Mouse (Mus musculus): ENCODE results near the gene Prune2. TPM values are rescaled to one million over a fixed set of nuclear protein-coding genes. Genes with fewer than 3 reads are reported as not detected.
A peak's percentile ranks its signal among the peaks of the same experiment; 100 is the strongest.

The Prune2 gene
- total and polyA plus RNA-seq, 3 experiments = 16.3 to 54.6 (median 48.7) TPM

DNA sequence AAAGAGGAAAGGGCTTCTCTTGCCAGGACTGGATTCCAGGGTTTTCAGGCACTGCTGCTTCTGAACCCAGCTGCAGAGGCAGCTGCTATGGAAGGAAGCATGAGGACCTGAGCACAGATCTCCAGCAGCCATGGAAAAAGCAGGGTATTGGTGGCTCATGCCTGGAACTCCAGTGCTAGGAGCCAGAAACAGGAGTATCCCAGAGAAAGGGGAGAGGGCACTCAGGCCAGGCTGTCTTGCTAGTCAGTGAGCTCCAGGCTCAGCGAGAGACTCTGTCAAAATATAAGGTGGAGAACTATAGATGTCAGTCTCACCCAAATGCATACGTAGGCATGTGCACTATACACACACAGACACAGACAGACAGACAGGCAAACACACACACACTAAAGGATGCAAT, 140.4 kb downstream of the Prune2 start:
- intact Hi-C loops (cut with DNase I) = no loop called here
- Histone ChIP-seq H3K79me2 (replicated peaks; ENCODE audit: control insufficient read depth, insufficient read depth, low read length) (no peaks in the 10 kb centered on the region), H3K4me3 (no peak overlapping the region), H3K27ac (no peak overlapping the region), H3K36me3 (ENCODE audit: control insufficient read depth, insufficient read depth, low read length) (no peaks in the 10 kb centered on the region), H3K4me1 (ENCODE audit: control insufficient read depth, insufficient read depth, low read length) (no peaks in the 10 kb centered on the region), H3K9ac (ENCODE audit: low read depth, low read length) (no peak overlapping the region), H3K27me3 (ENCODE audit: control insufficient read depth, insufficient read depth, low read length) (no peaks in the 10 kb centered on the region)
- WGBS = 80% methylated on average over 2 of the region's 2 CpGs
- DNase-seq = no peak
- TF ChIP-seq POLR2A (IDR thresholded peaks at IDR 0.05; ENCODE audit: insufficient read depth, low read depth, low read length) (no peak), CTCF (IDR thresholded peaks at IDR 0.05) (no peak), EP300 (IDR thresholded peaks at IDR 0.05; ENCODE audit: insufficient read depth, low read depth, low read length) (no peak)

DNA sequence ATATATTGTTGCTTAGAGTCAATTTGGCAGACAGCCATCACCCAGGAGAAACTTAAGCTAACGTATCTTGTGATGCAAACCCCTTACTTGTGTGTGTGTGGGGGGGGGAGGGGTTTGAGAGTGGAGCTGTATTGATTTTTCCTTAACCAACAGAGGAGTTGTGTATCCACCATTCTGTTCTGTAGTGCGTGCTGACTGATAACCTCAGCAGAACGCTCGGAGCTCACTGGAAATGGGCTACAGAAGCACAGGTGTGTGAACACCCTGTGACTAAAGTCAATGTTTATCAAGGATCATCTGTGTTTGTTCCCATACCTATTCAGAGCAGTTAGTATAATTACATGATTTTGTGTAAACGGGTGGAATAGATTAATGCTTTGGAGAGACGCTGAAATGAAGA, 141.3 kb downstream of the Prune2 start:
- TF ChIP-seq CTCF (IDR thresholded peaks at IDR 0.05) = no peak
- no peak for TF ChIP-seq EP300 (IDR thresholded peaks at IDR 0.05; ENCODE audit: insufficient read depth, low read depth, low read length)
- TF ChIP-seq POLR2A (IDR thresholded peaks at IDR 0.05; ENCODE audit: insufficient read depth, low read depth, low read length) = no peak
- Histone ChIP-seq H3K36me3 (ENCODE audit: control insufficient read depth, insufficient read depth, low read length) (no peaks in the 10 kb centered on the region), H3K27ac (no peak overlapping the region), H3K4me3 (no peak overlapping the region), H3K4me1 (ENCODE audit: control insufficient read depth, insufficient read depth, low read length) (no peaks in the 10 kb centered on the region), H3K79me2 (replicated peaks; ENCODE audit: control insufficient read depth, insufficient read depth, low read length) (no peaks in the 10 kb centered on the region), H3K9ac (ENCODE audit: low read depth, low read length) (no peak overlapping the region), H3K27me3 (ENCODE audit: control insufficient read depth, insufficient read depth, low read length) (no peaks in the 10 kb centered on the region)
- 75% methylated on average over 6 of the region's 6 CpGs for WGBS
- DNase-seq = no peak
- intact Hi-C loops (cut with DNase I) = no loop called here

DNA sequence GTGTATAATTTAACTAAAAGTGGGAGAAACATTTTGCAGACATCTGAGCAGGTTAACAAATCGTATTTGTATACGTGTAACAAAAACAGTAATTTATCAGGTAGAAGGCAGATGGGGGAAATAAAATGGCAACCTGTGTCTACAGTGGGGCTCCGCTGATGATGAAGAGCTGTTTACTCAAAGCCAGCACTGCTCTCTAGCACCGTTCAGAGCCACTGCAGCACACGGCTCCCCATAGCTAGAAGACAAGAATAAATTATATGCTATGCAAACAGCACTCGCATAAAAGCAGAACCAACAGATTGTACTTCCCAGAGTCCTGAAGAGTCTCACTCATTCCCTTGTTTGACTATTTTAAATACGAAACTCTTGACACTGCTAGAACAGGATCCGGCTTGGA, 152.9 kb downstream of the Prune2 start:
- H3K36me3 ChIP-seq (ENCODE audit: control insufficient read depth, insufficient read depth, low read length) = no peaks in the 10 kb centered on the region
- no peak for TF ChIP-seq POLR2A (IDR thresholded peaks at IDR 0.05; ENCODE audit: insufficient read depth, low read depth, low read length)
- TF ChIP-seq EP300 (IDR thresholded peaks at IDR 0.05; ENCODE audit: insufficient read depth, low read depth, low read length) = no peak
- TF ChIP-seq CTCF (IDR thresholded peaks at IDR 0.05) = no peak
- 84% methylated on average over 8 of the region's 8 CpGs for WGBS
- no peaks in the 10 kb centered on the region for H3K79me2 ChIP-seq (replicated peaks; ENCODE audit: control insufficient read depth, insufficient read depth, low read length)
- H3K4me3 ChIP-seq = no peak overlapping the region
- intact Hi-C loops (cut with DNase I) = no loop called here
- no peaks in the 10 kb centered on the region for H3K27me3 ChIP-seq (ENCODE audit: control insufficient read depth, insufficient read depth, low read length)
- no peaks in the 10 kb centered on the region for H3K4me1 ChIP-seq (ENCODE audit: control insufficient read depth, insufficient read depth, low read length)
- no peak overlapping the region for H3K27ac ChIP-seq
- no peak overlapping the region for H3K9ac ChIP-seq (ENCODE audit: low read depth, low read length)
- DNase-seq = no peak

DNA sequence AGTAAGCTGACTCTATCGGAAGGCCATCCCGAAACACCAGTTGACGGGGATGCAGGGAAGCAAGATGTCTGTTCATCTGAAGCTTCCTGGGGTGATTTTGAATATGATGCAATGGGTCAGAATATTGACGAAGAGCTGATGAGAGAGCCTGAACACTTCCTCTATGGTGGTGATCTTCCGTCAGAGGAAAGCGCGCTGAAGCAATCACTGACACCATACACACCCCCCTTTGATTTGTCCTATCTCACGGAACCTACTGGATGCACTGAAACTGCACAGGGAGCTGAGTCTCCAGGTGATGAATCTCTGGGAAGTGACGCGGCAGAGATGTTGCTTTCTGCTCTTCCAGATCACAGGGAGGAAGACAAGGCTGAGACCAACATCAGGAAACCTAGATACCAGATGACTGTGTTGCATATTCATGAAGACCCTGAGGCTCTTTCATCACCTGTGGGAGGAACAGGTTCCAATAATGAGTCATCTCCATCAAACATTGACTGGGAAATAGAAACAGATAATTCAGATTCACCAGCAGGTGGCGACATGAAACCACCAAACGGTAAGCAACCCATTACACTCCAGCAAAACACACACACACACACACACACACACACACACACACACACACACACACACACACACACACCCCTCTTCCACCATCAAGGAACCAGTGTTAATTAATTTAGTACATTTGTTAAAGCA, 168.3 kb downstream of the Prune2 start:
- Histone ChIP-seq H3K4me1 (ENCODE audit: control insufficient read depth, insufficient read depth, low read length) (no peaks in the 10 kb centered on the region), H3K9ac (ENCODE audit: low read depth, low read length) (no peak overlapping the region), H3K36me3 (ENCODE audit: control insufficient read depth, insufficient read depth, low read length) (no peaks in the 10 kb centered on the region), H3K27me3 (ENCODE audit: control insufficient read depth, insufficient read depth, low read length) (no peaks in the 10 kb centered on the region), H3K4me3 (no peak overlapping the region), H3K27ac (no peak overlapping the region), H3K79me2 (replicated peaks; ENCODE audit: control insufficient read depth, insufficient read depth, low read length) (no peaks in the 10 kb centered on the region)
- intact Hi-C loops (cut with DNase I) = loop anchor here (1.0 to 5.0 kb wide), 3 partner anchors 241 to 1423 kb away; no protein-coding TSS in a partner anchor
- TF ChIP-seq CTCF (IDR thresholded peaks at IDR 0.05) (peak; percentile 60), EP300 (IDR thresholded peaks at IDR 0.05; ENCODE audit: insufficient read depth, low read depth, low read length) (no peak)
- WGBS = 64% methylated on average over 12 of the region's 12 CpGs
- peak in 1 of 2 experiments; percentile 33 for DNase-seq

DNA sequence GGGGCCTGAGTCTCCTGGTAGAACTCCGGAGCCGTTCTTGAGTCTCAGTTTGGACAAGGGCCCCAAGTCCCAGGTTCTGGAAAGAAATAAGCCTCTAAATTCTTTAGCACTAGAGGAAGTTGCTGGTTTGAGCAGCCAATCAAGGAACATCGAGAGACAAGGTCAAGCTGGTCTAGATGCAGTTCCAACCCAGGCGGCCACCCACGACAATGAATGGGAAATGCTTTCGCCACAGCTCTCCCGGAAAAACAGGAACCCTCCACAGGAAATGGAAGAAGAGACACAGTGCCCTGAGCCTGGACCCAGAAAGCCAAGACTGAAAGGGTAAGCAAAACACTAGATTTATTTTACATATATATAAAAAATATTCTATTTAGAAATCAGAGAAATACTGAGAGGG, 169.5 kb downstream of the Prune2 start:
- no peak overlapping the region for H3K9ac ChIP-seq (ENCODE audit: low read depth, low read length)
- no peaks in the 10 kb centered on the region for H3K27me3 ChIP-seq (ENCODE audit: control insufficient read depth, insufficient read depth, low read length)
- TF ChIP-seq EP300 (IDR thresholded peaks at IDR 0.05; ENCODE audit: insufficient read depth, low read depth, low read length) = no peak
- TF ChIP-seq POLR2A (IDR thresholded peaks at IDR 0.05; ENCODE audit: insufficient read depth, low read depth, low read length) = no peak
- TF ChIP-seq CTCF (IDR thresholded peaks at IDR 0.05) = no peak
- no peak overlapping the region for H3K27ac ChIP-seq
- no peaks in the 10 kb centered on the region for H3K79me2 ChIP-seq (replicated peaks; ENCODE audit: control insufficient read depth, insufficient read depth, low read length)
- DNase-seq = peak in 1 of 2 experiments; percentile 25
- intact Hi-C loops (cut with DNase I) = loop anchor here (2.0 kb wide), 1 partner anchor 239 kb away; no protein-coding TSS in a partner anchor
- H3K36me3 ChIP-seq (ENCODE audit: control insufficient read depth, insufficient read depth, low read length) = no peaks in the 10 kb centered on the region
- H3K4me1 ChIP-seq (ENCODE audit: control insufficient read depth, insufficient read depth, low read length) = no peaks in the 10 kb centered on the region
- 44% methylated on average over 7 of the region's 7 CpGs for WGBS
- H3K4me3 ChIP-seq = no peak overlapping the region

DNA sequence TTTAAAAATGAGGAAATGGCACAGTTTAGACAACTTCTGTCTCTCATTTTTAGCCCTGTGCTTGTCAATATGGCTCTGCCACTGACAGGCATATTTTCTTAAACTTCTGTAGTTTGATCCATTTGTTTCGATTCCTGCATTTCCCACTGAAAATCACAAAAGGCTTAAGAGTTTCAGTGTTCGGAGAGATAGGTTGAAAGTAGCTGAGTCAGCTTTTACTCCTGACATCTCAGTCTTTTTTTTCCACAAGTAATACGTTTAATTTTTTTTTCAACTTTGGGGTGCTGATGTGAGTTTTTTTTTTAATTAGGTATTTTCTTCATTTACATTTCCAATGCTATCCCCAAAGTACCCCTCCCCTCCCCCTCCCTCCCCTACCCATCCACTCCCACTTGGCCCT, 174.6 kb downstream of the Prune2 start:
- WGBS = 75% methylated on average over 3 of the region's 3 CpGs
- Histone ChIP-seq H3K27ac (no peak overlapping the region), H3K36me3 (ENCODE audit: control insufficient read depth, insufficient read depth, low read length) (no peaks in the 10 kb centered on the region), H3K9ac (ENCODE audit: low read depth, low read length) (no peak overlapping the region), H3K4me1 (ENCODE audit: control insufficient read depth, insufficient read depth, low read length) (no peaks in the 10 kb centered on the region), H3K27me3 (ENCODE audit: control insufficient read depth, insufficient read depth, low read length) (no peaks in the 10 kb centered on the region), H3K79me2 (replicated peaks; ENCODE audit: control insufficient read depth, insufficient read depth, low read length) (no peaks in the 10 kb centered on the region), H3K4me3 (no peak overlapping the region)
- TF ChIP-seq CTCF (IDR thresholded peaks at IDR 0.05) (no peak), POLR2A (IDR thresholded peaks at IDR 0.05; ENCODE audit: insufficient read depth, low read depth, low read length) (no peak), EP300 (IDR thresholded peaks at IDR 0.05; ENCODE audit: insufficient read depth, low read depth, low read length) (no peak)
- no peak for DNase-seq
- intact Hi-C loops (cut with DNase I) = no loop called here
